Mouse (Mus musculus): ENCODE measurements around the gene H2-Oa.

The H2-Oa gene

DNA sequence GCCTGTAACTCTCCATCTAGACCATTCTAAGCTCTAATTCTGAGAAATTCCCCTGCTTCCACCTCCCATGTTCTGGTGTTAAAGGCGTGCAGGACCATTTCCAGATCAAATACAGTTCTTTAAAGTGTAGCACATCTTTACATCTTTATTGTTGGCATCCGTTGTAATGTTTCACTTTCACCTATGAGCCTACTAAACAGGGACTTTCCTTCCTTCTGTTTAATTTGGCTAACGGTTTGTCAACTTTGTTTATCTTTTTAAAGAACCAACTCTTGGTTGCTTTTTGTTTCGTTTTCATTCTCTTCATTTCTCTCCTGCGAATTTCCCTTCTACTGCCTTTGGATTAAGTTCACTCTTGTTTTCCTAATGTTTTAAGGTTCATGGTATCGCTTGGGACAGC lies 10.7 kb downstream of the H2-Oa start:
- no peak for DNase-seq

DNA sequence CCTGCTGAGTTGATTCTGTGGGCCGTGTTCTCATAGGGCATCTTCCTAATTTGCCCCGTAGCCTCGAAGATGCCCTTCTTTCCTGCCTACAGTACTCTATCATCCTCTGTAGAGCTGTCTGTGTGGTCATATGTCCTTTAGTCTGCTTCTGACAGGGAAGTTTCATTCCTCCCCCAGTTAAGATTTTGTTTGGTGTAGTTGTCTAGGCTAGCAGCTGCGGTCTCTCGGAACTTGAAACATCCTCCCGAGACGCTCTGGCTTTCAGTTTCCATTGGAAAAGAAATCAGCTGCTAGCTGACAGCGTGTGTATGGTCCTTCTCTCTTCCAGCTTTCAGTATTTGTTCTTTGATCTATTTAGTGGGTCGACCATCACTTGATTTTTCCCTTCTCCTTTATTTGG lies 12.7 kb downstream of the H2-Oa start:
- no peak for DNase-seq

DNA sequence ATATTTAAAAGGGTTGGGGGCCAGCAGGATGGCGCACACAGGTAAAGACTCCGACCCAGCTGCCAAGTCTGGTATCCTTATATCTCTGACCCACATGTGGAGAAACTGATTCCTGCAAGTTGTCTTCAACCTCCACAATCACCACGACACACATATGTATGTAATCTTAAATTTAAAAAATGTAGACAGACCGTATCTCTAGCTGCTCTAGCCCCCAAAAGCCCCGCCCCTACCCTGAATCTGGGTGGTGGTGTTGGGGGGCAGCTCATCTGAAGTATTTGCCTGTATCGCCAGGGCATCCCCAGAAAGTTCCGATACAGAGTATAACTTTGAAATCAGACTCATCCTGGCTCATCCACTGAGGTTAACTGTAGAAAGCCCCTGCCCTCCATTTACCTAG lies 14.4 kb downstream of the H2-Oa start:
- DNase-seq = no peak

DNA sequence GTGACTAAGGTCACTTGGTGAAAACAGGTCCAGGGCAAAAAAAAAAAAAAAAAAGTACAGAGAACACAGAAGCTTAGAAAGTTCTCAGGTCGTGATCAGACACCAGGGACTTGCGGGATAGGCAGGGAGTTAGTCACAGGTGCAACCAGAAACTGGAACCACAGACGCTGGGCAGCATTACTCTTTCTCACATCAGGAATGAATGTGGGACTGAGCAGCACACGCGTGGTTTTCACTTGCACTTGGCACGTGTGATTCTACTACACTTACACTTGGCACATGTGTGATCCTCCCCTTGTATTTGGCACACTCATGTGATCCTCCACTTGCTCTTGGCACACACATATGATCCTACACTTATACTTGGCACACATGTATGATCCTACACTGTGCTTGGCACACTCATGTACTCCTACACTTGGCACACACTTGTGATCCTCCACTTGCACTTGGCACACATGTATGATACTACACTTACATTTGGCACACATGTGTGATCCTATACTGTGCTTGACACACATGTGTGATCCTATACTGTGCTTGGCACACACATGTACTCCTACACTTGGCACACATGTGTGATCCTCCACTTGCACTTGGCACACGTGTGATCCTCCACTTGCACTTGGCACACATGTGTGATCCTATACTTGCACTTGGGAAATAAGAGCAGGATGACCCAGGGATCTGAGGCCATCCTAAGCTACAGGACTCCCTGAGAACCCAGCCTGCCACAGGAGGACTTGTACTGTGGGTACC lies 15.1 kb downstream of the H2-Oa start:
- no peak for DNase-seq

DNA sequence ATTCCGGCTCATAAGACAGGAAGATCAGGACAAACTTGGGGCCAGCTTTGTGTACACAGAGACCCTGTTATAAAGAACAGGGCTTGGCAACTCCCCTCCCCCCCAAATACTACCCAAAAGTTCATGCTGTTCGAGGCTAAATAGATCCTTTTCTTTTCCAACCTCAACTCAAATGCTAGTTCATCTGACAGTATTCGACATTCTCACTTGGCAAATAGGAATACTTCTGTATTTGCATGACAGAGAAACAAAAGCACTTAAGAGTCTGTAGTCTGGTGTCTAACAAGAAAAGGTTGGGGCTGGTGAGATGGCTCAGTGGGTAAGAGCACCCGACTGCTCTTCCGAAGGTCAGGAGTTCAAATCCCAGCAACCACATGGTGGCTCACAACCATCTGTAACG lies 16.3 kb downstream of the H2-Oa start:
- DNase-seq = no peak

DNA sequence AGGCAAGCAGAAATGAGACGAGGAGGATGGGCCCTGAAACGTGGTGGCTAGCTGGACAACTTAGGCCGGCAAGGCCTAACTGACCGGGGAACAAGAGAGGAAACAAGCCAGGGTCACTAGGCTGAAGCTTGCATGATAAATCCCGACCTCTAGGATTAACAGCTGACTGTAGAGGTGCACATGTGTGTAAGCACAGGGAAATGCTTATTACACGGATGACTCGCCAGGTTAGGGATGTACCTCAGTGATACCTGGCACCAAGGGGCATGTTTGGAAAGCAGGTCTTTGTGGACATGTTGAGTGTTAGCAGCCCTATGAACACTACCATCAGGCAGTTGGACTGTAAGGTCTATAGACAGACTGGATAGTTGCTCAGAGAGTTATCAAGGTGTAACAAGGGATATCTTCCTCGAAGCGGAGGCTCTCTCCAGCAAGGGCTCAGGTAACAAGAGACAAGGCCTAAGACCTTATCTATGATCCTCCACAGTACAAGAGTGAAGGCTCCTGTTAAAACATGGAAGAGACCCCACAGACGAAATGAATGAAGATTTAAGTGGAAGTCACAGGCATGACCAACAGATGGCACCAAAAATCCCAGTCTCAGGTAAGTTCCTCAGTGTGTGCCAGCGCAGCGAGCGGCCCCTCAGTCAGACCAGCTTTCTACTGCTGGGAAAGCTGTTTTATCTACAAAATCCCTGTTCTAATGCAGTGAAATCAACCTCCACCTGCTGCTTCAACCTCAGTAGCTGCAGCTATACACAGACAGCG lies 17.1 kb downstream of the H2-Oa start:
- DNase-seq = peak; percentile 64

DNA sequence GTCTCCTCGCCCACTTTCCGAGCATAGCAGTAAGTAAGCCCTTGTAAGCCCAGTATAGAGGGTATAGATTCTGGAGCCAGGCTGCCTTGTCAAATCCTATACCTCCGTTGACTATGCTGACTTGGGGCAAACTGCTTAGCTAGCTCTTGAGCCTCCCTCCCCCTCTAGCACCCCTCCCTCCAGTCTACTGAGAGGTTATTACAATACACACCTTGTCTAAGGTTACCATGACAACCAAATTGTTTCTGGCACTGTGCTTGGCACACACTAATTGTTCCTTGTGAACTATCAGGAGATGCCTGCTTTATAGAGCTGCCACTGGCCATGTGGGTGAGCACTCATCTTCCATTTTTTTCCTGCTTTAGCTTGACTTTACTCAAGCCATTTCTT lies 17.7 kb downstream of the H2-Oa start:
- no peak for DNase-seq

DNA sequence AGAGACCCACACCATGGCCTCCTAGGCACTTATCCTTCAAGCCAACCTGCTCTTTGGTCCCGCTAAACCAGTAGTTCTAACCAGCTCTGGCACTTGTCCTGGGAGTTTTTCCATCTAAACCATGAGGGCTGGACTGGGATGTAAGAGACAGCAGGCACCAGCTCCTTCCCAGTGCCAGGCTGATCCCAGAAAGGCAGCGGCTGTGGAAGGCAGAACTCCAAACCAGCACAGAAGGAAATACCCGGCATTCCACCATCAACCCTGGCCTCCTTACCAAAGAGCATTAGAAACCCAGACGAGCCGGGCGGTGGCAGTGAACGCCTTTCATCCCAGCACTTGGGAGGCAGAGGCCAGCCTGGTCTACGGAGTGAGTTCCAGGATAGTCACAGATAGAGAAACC lies 18.2 kb downstream of the H2-Oa start:
- no peak for DNase-seq

DNA sequence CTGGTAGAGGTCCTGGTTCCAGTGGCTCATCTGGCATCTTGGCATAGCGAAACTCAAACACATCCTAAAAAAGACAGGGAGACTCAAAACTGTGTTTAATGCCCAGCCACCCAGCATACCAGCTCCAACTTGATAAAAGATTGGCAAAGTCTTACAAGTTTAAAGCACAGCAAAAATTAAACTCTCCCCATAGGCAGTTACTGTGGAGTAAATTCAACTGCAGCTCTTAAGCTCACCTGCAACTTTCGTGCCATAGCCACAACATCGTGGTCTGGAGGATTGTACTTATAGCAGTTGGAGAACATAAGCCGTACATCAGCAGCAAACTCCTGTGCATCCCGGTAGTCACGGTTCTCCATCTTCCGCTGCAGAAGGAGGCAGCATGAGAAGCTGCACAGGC lies 22.0 kb downstream of the H2-Oa start:
- DNase-seq = no peak

DNA sequence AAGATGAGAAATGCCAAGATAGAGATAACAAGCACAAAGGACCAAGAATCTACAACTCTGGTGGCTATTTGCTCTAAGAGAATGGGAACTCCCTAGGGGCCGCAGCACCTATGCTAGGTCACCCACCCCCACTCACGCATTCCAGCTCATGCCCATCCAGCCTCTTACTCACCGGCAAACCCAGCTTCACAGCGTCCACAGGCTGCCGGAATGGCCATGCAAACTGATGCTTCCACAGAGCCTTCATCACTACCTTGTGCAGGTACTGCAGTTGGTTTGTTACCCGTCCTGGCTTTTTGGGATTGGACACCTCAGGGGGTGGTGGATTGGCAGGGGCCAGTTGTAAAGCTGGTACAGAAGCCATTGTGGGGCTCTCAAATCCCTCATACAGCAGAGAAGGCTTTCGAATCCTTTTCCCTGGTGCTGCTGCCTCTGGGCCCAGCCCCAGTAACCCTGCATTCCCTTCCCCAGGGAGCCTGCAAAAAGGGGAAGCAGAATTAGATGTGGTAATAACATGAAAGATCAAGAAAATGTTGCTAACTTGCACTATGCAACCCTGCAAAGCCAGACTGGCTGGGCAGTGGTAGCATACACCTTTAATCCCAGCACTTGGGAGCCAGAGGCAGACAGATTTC lies 24.7 kb downstream of the H2-Oa start:
- no peak for DNase-seq

DNA sequence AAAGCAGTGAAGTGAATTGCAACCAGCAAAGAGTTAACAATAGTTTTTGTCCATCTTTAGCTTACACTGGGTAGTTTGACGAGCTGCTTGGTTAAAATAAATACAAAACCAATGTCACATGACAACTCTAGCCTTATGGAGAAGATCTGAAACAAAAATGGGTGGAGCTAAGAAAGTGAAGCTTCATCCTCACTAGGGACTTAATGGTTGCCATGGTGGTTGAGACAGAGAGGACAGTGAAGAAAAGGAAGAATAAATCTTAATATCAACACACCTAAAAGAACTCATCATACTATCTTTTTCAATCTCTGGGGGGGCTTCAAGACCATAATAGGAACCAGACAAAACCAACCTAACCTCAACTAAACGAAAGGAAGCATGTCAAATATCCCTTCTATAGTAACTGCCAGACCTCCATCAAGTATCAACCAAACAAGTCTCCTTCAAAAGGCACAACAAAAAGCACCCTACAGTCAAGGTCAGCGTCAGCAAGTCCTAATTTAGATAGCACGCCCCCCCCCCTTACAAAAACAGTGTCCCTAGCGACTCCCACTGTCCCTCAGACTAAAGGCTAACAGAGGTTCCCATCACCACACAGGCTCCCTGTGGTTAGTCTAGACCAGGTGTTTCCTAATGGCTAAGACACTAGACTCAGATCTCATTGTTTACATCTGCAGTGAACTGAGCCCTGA lies 25.4 kb downstream of the H2-Oa start:
- DNase-seq = no peak

DNA sequence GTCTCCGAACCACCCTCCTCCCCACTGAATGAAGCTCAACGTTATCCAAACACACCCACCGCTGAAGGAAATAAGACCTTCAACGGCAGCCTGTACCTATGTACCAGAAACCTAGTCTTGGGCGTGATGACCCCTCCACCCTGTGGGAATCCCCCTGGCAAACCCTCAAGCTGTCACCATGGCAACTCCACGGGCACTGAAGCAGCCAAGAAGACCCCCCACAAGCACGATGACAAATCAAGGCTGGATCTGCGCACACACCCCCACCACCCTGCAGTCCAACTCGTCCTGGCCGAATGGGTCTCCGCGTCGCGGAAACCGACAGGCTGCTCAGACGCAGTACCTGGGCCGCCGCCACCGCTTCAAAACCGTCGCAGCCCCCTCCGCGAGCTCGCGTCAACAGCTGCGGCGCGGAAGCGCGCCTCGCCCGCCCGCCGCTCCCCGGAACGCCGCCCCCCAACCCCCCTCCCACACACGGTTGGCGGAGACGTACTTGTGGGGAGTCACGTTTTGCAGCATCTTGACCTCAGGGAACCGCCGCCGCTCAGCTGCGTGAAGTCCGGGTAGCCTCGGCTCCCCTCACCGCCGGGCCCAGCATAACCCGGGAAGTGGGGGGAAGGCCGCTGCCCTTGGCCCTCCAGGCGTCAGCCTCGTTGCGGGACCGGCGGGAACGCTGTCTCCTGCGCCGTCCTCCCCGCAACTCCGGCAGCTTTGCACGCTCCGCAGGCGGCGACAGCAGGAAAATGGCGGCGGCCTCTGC lies 26.2 kb downstream of the H2-Oa start:
- DNase-seq = peak; percentile 85

DNA sequence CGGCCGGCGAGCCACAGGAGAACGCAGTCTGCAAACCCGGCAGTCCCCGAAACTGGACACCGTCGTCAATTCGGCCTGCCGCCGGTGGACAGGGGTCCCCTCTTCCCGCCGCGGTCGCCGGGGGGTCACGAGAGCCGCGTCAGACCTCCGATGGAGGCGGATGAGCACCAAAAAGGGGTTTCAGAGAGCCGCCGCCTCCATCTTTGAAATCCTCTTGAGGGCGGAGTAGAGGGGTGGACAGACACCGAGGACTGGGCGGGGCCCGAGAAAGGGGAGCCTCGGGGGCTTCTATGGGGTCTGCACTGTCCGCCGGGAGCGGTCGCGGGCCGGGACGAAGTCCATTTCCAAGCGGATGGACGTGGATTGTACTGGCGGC lies 26.7 kb downstream of the H2-Oa start:
- no peak for DNase-seq

DNA sequence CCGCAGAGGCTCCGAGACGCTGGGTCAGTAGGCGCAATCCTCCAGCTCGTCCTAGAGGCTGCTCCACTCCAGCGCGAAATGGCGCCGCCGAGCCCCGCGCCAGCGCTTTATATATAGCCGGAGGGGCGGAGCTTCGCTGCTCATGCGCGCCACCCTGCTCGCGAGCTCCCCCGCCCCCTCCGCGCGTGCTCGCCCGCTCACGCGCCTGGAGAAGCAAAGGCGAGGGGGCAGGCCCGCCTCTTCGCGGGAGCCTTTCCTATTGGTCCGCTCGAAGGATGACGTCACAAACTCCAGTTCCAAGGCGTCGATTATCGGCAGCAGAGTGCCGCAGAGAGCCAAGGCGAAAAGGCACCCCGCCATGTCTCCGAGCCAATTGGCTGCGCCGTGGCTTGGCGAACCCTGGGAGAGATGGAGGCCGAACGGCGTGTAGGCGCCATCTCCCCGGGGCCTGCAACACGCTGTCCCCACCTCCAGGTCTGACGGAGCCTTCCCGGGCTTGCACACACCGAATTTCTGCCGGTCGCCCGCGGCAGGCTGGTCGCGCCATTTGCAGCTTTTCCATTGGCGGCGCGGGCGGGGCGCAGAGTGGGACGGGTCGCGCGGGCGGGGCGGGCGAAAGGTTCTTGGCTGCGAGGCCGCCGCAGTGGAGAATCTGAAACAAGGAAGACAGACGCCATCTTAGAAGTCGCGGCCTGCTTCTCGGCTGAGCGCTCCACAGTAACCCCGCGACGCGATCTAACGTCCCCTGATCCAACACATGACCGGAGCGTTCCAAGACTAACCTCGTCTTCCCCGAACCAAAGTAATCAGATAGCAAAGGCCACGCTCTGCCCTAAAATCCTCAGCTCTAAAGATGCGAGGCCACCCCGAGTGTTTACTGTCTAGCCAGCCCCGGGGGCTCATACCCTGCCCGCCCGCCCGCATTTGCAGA lies 27.4 kb downstream of the H2-Oa start, which contains the start of gene H2-DMa:
TSS of gene H2-DMa (plus strand) at position 293 of the 931 bp plus-strand sequence.
- DNase-seq = peak; percentile 99

DNA sequence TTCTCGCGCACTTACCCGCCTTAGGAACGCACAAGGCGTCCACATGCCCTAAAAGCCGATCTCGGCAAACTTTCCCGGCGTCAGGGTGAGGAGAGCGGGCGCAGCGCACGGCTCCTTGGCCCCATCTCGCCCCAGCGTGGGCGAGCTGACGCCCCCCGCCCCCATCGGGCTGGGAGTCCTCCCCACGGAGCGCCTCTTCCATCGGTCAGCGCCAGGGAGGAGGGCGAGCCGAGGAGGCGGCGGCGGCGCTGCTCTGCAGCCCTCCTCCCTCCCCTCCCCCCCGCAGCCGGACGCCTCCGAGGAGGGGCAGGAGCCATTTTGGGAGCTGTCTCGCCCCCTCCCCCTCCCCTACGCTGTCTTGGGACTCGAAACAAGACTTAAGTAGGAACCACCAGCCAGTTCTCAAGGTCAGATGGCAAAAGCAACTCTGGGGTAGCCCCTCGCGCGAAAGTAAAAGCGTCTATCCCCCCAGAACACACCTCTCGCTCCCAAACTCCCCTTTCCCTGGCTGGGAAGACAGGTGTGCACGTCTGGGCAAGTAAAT lies 28.1 kb downstream of the H2-Oa start:
- DNase-seq = peak; percentile 87

DNA sequence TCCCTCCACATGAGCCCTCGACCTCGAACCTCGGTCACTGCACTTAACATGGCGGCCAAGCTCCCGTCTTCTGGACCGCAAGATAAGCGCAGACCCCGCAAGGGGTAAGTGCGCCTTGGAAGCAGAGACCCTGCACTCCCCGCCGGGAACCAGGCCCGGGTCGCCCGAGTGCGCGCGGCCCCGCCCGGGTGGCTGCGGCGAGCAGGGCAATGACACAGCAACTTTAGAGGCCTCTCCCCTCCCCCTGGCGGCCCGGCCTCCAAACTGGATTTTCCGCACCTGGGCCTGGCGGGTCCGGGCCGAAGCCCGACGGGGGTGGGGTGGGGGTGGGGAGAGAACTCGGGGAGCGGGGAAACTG lies 28.7 kb downstream of the H2-Oa start:
- peak; percentile 91 for DNase-seq

DNA sequence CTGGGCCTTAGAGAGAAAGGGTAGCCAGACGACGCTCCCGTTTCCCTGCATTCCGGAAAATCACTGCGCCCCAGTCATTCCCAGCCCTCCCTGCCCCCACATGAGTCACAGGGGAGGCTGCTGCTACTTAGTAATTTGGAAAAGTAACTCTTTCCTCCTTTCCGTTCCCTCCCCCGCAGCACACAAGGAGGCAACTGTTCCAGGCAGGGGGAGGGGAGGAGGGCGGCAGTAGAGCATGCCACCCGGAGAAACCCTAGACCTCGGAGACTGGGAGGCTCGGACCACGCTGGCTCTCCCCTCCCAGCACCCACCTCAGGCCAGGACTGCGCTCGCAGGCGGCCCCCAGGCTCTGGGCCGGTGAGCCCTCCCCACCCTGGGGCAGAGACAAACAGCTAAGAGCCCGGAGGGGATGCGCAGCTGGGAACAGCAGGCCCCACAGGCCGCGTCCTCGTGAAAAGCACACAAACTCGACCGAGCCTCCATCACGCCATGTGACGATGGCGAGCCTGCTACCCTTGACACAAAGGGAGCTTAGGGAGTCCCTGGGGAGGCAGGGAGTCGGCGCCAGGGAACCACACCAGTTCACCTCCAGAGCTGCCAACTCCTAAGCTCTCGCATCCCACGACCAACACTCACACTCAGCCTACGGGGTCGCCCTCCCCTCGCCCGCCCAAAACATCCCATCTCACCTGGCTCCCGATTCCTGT lies 29.2 kb downstream of the H2-Oa start:
- peak; percentile 70 for DNase-seq

DNA sequence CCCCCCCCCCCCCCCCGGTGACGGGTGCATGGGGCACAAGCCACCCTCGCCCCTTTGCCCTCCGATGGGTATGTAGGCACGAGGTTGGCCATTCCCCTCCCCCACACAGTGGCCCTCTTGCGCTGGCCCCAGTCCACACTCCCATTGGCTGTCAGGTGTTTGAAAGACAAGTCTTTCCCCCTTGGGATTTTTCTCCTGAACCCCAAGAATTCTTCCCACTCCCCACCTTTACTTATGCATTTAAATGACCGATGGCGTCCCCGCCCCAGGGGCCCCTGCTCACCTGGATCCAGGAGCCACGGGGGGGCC lies 29.7 kb downstream of the H2-Oa start:
- peak; percentile 74 for DNase-seq

DNA sequence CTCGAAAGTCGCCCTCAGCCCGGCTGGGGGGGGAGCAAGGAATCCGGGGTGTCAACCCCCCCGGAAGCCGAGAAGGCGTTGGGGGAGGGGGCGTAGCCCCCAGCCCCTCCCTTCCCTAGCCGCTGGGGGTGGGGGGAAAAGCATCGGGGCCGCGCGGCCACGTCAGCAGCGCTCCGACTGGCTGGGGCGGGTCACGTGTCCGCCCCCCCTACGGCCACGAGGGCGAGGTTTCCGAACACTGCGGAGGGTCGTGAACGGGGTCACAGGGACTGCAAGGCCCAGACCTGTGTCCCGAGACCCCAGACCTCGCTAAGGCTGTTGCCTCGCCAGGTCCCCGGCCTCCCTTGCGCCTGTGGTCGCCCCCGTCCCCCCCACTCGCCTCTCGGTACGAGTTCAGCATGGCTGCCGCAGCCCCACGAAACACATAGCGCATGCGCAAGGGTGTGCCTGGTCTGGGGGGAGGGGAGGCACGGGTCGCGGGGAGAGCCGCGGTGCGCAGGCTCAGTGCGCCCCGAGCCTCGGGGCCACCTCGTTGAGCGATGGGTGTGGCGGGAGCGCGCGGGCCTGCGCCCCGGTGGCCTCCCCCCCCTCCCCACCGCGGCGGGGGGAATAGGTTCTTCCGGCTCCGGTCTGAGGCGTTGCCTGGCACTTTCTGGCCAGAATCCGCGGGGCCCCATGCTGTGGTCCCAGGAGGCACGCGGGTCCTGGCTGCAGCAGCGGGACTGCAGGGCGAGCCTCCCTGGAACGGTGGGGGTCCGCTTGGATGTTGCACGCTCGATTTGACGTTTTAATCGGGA lies 30.2 kb downstream of the H2-Oa start, which contains the start of gene Brd2:
TSS of gene Brd2 (minus strand) at position 447 of the 797 bp plus-strand sequence.
- peak; percentile 99 for DNase-seq

DNA sequence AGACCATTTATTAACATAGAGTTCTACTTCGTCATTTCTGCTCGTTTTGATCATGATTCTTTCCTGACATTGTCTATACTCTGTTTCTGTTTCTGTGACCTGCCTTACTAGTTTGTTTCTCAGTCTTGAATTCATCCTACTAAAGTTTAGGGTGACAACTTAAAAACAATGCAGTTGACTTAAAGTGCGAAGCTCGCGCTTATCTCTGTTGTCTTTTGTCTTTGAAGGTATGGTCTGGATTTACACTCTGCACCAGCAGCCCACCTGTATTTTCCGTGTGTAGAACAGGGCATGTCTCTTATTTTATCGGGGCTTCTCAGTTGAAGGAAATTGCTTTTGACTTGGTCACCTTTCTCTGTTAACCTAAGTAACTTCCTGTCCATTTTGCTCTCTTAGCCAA lies 31.0 kb downstream of the H2-Oa start:
- DNase-seq = no peak
